Mouse (Mus musculus): ENCODE measurements around the gene Acadvl. TPM values are rescaled to one million over a fixed set of nuclear protein-coding genes. Genes with fewer than 3 reads are reported as not detected.

The Acadvl gene
- polyA plus RNA-seq, 1 experiment from 2014 or later: 51.7 TPM

DNA sequence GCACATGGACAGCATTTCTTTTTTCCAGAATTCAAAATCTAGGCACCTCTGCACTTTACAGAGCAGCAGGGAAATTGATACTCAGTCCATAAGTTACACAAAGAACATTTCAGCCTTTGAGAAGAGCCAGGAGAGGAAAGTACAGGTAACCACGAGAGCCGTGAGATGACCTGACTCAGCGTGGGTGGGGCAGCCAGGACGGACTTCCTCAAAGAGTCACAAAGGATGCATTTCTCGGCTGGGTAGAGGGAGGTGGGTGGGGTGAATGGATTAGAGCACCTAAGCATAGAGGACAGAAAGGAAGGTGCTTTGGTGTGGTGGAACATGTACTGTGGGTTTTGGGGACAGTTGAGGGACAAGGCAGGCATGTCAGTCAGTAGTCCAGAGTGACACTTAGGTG is 53.4 kb downstream of the Acadvl start:
- Histone ChIP-seq H3K27me3 (ENCODE audit: insufficient read depth, poor library complexity, severe bottlenecking) (peaks cover 69% of the 10 kb centered on the region), H3K36me3 (no peaks in the 10 kb centered on the region), H3K4me1 (replicated peaks) (peaks cover 15% of the 10 kb centered on the region), H3K9me3 (no peaks in the 10 kb centered on the region), H3K4me3 (no peak overlapping the region), H3K27ac (no peak overlapping the region)
- 55% methylated on average over 5 of the region's 5 CpGs for WGBS
- no peak for DNase-seq (ENCODE audit: low spot score)

DNA sequence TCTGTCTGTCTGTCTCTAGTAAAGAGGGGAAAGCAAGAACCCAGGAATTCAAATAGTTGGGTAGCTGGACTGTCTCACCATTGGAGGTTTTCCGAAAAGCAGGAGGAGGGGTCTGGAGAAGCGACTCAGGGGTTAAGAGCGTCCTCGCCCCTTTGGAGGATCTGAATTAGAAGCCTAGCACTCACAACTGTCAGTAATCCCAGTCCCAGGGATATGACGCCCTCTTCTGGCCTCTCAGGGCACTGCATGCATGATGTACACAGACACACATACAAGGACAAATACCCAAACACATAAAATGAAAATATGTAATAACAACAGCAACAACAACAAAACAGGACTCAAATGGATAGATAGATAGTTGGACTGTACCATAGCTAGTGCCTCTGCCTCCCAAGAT is 54.6 kb downstream of the Acadvl start:
- Histone ChIP-seq H3K4me3 (no peak overlapping the region), H3K27me3 (ENCODE audit: insufficient read depth, poor library complexity, severe bottlenecking) (peaks cover 57% of the 10 kb centered on the region), H3K9me3 (no peaks in the 10 kb centered on the region), H3K36me3 (no peaks in the 10 kb centered on the region), H3K27ac (no peak overlapping the region), H3K4me1 (replicated peaks) (peaks cover 5% of the 10 kb centered on the region)
- WGBS: 27% methylated on average over 5 of the region's 5 CpGs
- DNase-seq (ENCODE audit: low spot score): no peak

MicroRNA genes within 50 kb of the gene (microRNA counts, 519-probe panel; counts per million panel counts)
- microRNA mmu-miR-324-3p (1,255 counts per million, percentile 77 among the panel's probes with 10 or more counts), microRNA mmu-miR-324-5p (1,255 counts per million, percentile 77 among the panel's probes with 10 or more counts)

Other genes starting within 250 kb of the Acadvl start
- gene Zbtb4, start 249.5 kb downstream of the Acadvl start, polyA plus RNA-seq (2016; fragmentation: Nextera tagmentation; extraction: Ambion mirVana): 0.80 and 1.2 TPM in 2 replicates
- gene Chrnb1, start 219.5 kb downstream of the Acadvl start, polyA plus RNA-seq (2016; fragmentation: Nextera tagmentation; extraction: Ambion mirVana): 1.6 and 2.2 TPM in 2 replicates
- gene Fgf11, start 213.6 kb downstream of the Acadvl start, polyA plus RNA-seq (2016; fragmentation: Nextera tagmentation; extraction: Ambion mirVana): 0.76 and 1.8 TPM in 2 replicates
- gene Tmem102, start 209.8 kb downstream of the Acadvl start, polyA plus RNA-seq (2016; fragmentation: Nextera tagmentation; extraction: Ambion mirVana): 1.3 and 1.5 TPM in 2 replicates
- not detected in 2 replicates for gene Gm39566, start 200.1 kb downstream of the Acadvl start, polyA plus RNA-seq (2016; fragmentation: Nextera tagmentation; extraction: Ambion mirVana)
- not detected in 2 replicates for gene Spem2, start 196.9 kb downstream of the Acadvl start, polyA plus RNA-seq (2016; fragmentation: Nextera tagmentation; extraction: Ambion mirVana)
- 0.34 TPM in 1 of 2 replicates, not detected in the other for gene Spem1, start 193.2 kb downstream of the Acadvl start, polyA plus RNA-seq (2016; fragmentation: Nextera tagmentation; extraction: Ambion mirVana)
- gene Nlgn2, start 177.6 kb downstream of the Acadvl start, polyA plus RNA-seq (2016; fragmentation: Nextera tagmentation; extraction: Ambion mirVana): 5.8 and 9.1 TPM in 2 replicates
- 312 and 362 TPM in 2 replicates for gene Tmem256, start 176.9 kb downstream of the Acadvl start, polyA plus RNA-seq (2016; fragmentation: Nextera tagmentation; extraction: Ambion mirVana)
- 85.3 and 88.7 TPM in 2 replicates for gene Plscr3, start 169.0 kb downstream of the Acadvl start, polyA plus RNA-seq (2016; fragmentation: Nextera tagmentation; extraction: Ambion mirVana)
- gene Tnk1, start 156.7 kb downstream of the Acadvl start, polyA plus RNA-seq (2016; fragmentation: Nextera tagmentation; extraction: Ambion mirVana): 0.77 and 1.7 TPM in 2 replicates
- gene Tmem95, start 137.4 kb downstream of the Acadvl start, polyA plus RNA-seq (2016; fragmentation: Nextera tagmentation; extraction: Ambion mirVana): not detected in 2 replicates
- 5.2 and 6.8 TPM in 2 replicates for gene Kctd11, start 134.0 kb downstream of the Acadvl start, polyA plus RNA-seq (2016; fragmentation: Nextera tagmentation; extraction: Ambion mirVana)
- 1.2 and 1.4 TPM in 2 replicates for gene Acap1, start 119.9 kb downstream of the Acadvl start, polyA plus RNA-seq (2016; fragmentation: Nextera tagmentation; extraction: Ambion mirVana)
- 11.4 and 15.2 TPM in 2 replicates for gene 2810408A11Rik, start 114.4 kb downstream of the Acadvl start, polyA plus RNA-seq (2016; fragmentation: Nextera tagmentation; extraction: Ambion mirVana)
- gene Neurl4, start 114.3 kb downstream of the Acadvl start, polyA plus RNA-seq (2016; fragmentation: Nextera tagmentation; extraction: Ambion mirVana): 12.5 and 13.4 TPM in 2 replicates
- 96.8 and 105 TPM in 2 replicates for gene Gps2, start 101.5 kb downstream of the Acadvl start, polyA plus RNA-seq (2016; fragmentation: Nextera tagmentation; extraction: Ambion mirVana)
- gene Eif5a, start 93.5 kb downstream of the Acadvl start, polyA plus RNA-seq (2016; fragmentation: Nextera tagmentation; extraction: Ambion mirVana): 2,350 and 2,667 TPM in 2 replicates
- gene Ybx2, start 79.6 kb downstream of the Acadvl start, polyA plus RNA-seq (2016; fragmentation: Nextera tagmentation; extraction: Ambion mirVana): 2.8 and 2.9 TPM in 2 replicates
- 11.0 and 13.0 TPM in 2 replicates for gene Slc2a4, start 67.2 kb downstream of the Acadvl start, polyA plus RNA-seq (2016; fragmentation: Nextera tagmentation; extraction: Ambion mirVana)
- gene Cldn7, start 50.6 kb downstream of the Acadvl start, polyA plus RNA-seq (2016; fragmentation: Nextera tagmentation; extraction: Ambion mirVana): 14.6 and 37.6 TPM in 2 replicates
- gene Ctdnep1, start 34.3 kb downstream of the Acadvl start, polyA plus RNA-seq (2016; fragmentation: Nextera tagmentation; extraction: Ambion mirVana): 22.6 and 25.7 TPM in 2 replicates
- gene Elp5, start 32.9 kb downstream of the Acadvl start, polyA plus RNA-seq (2016; fragmentation: Nextera tagmentation; extraction: Ambion mirVana): 156 and 167 TPM in 2 replicates
- 421 and 580 TPM in 2 replicates for gene Gabarap, start 24.3 kb downstream of the Acadvl start, polyA plus RNA-seq (2016; fragmentation: Nextera tagmentation; extraction: Ambion mirVana)
- 93.7 and 98.1 TPM in 2 replicates for gene Phf23, start 19.6 kb downstream of the Acadvl start, polyA plus RNA-seq (2016; fragmentation: Nextera tagmentation; extraction: Ambion mirVana)
- gene Dvl2, start 14.8 kb downstream of the Acadvl start, polyA plus RNA-seq (2016; fragmentation: Nextera tagmentation; extraction: Ambion mirVana): 50.3 and 51.8 TPM in 2 replicates
- gene Dlg4, start 1.5 kb upstream of the Acadvl start, polyA plus RNA-seq (2016; fragmentation: Nextera tagmentation; extraction: Ambion mirVana): 16.4 and 19.9 TPM in 2 replicates
- 0.68 and 1.3 TPM in 2 replicates for gene Asgr1, start 38.7 kb upstream of the Acadvl start, polyA plus RNA-seq (2016; fragmentation: Nextera tagmentation; extraction: Ambion mirVana)
- gene Asgr2, start 77.2 kb upstream of the Acadvl start, polyA plus RNA-seq (2016; fragmentation: Nextera tagmentation; extraction: Ambion mirVana): 0.51 TPM in 1 of 2 replicates, not detected in the other
- gene Mgl2, start 114.9 kb upstream of the Acadvl start, polyA plus RNA-seq (2016; fragmentation: Nextera tagmentation; extraction: Ambion mirVana): not detected in 2 replicates
- 0.35 and 0.81 TPM in 2 replicates for gene Clec10a, start 140.8 kb upstream of the Acadvl start, polyA plus RNA-seq (2016; fragmentation: Nextera tagmentation; extraction: Ambion mirVana)
- gene Slc16a11, start 197.3 kb upstream of the Acadvl start, polyA plus RNA-seq (2016; fragmentation: Nextera tagmentation; extraction: Ambion mirVana): 0.93 and 1.5 TPM in 2 replicates
- 15.7 and 18.0 TPM in 2 replicates for gene Slc16a13, start 205.7 kb upstream of the Acadvl start, polyA plus RNA-seq (2016; fragmentation: Nextera tagmentation; extraction: Ambion mirVana)
- 5.5 and 5.6 TPM in 2 replicates for gene Bcl6b, start 214.4 kb upstream of the Acadvl start, polyA plus RNA-seq (2016; fragmentation: Nextera tagmentation; extraction: Ambion mirVana)
- gene 0610010K14Rik, start 222.5 kb upstream of the Acadvl start, polyA plus RNA-seq (2016; fragmentation: Nextera tagmentation; extraction: Ambion mirVana): 240 and 261 TPM in 2 replicates
- gene Gm21988, start 224.4 kb upstream of the Acadvl start, polyA plus RNA-seq (2016; fragmentation: Nextera tagmentation; extraction: Ambion mirVana): 10.0 and 14.5 TPM in 2 replicates
- 125 and 171 TPM in 2 replicates for gene Rnasek, start 224.4 kb upstream of the Acadvl start, polyA plus RNA-seq (2016; fragmentation: Nextera tagmentation; extraction: Ambion mirVana)
- 2.4 and 3.7 TPM in 2 replicates for gene Alox12, start 239.9 kb upstream of the Acadvl start, polyA plus RNA-seq (2016; fragmentation: Nextera tagmentation; extraction: Ambion mirVana)

Data from hindbrain, embryonic 10.5 days (tissue).